Mouse (Mus musculus) forebrain, embryonic 12.5 days (tissue): Measurements from ENCODE around the gene Nfkbil1. TPM values are rescaled to one million over a fixed set of nuclear protein-coding genes. Genes with fewer than 3 reads are reported as not detected.

Experiments used
- ATAC-seq: fragments of 200-750 bp; cut with Nextera tagmentation; 2 replicates; pipeline ENCODE4 v1.8.0; 2017; ENCODE audit warnings: moderate TSS enrichment; ENCODE audit not compliant: low FRiP score
- H3K27ac ChIP-seq: fragments of 300-500 bp; sonication (generic); 2 replicates; pipeline ENCODE4 v1.5.1; 2016; ENCODE audit warnings: mild to moderate bottlenecking
- H3K27me3 ChIP-seq: fragments of 300-500 bp; sonication (generic); 2 replicates; pipeline ENCODE4 v1.6.1; 2016; ENCODE audit warnings: mild to moderate bottlenecking
- H3K36me3 ChIP-seq: fragments of 300-500 bp; sonication (generic); replicated peaks from 2 replicates; pipeline ENCODE4 v1.6.1; 2016; ENCODE audit warnings: mild to moderate bottlenecking
- H3K4me1 ChIP-seq: fragments of 300-500 bp; sonication (generic); 2 replicates; pipeline ENCODE4 v1.6.1; 2016
- H3K4me2 ChIP-seq: fragments of 300-500 bp; sonication (generic); 2 replicates; pipeline ENCODE4 v1.6.1; 2016; ENCODE audit warnings: mild to moderate bottlenecking, moderate library complexity
- H3K4me3 ChIP-seq: fragments of 300-500 bp; sonication (generic); replicated peaks from 2 replicates; pipeline ENCODE4 v1.5.1; 2016; ENCODE audit warnings: mild to moderate bottlenecking
- H3K9ac ChIP-seq: fragments of 300-500 bp; sonication (generic); 2 replicates; pipeline ENCODE4 v1.6.1; 2016; ENCODE audit warnings: mild to moderate bottlenecking
- H3K9me3 ChIP-seq: fragments of 300-500 bp; sonication (generic); 2 replicates; pipeline ENCODE4 v1.6.1; 2016
- WGBS: fragments of 180-500 bp; shearing (Covaris S2); methylation state at CpG from one replicate; pipeline ENCODE4 v1.1.7; 2016; 5-methylcytosine and 5-hydroxymethylcytosine counted together
- polyA plus RNA-seq: library from polyadenylated mRNA; unstranded; fragments of >200 nt; fragmentation: Nextera tagmentation; extraction: Ambion mirVana; gene quantifications from 2 replicates; pipeline ENCODE4 v1.2.1, GENCODE M21; 2016

Nfkbil1 gene
- 11.0 and 12.9 TPM in 2 replicates for polyA plus RNA-seq

GRCm38 (mm10) chr17:35235614-35236389 lies at the start of gene Nfkbil1:
TSS of gene Nfkbil1 (minus strand) at chr17:35235792.
- H3K36me3 ChIP-seq, result peaks cover 17% of the 10 kb centered on the region
- peak within 1 kb of the TSS; percentile 55 for H3K4me3 ChIP-seq
- H3K9me3 ChIP-seq, result no peaks in the 10 kb centered on the region
- H3K27me3 ChIP-seq, result no peaks in the 10 kb centered on the region
- WGBS, result under 1% methylated on average over 35 of the region's 35 CpGs
- peak within 1 kb of the TSS; percentile 88 for H3K4me2 ChIP-seq
- peak within 1 kb of the TSS; percentile 81 for H3K9ac ChIP-seq
- peaks cover 37% of the 10 kb centered on the region for H3K4me1 ChIP-seq
- H3K27ac ChIP-seq, result peak within 1 kb of the TSS; percentile 96
- peak; percentile 82 for ATAC-seq

DNA sequence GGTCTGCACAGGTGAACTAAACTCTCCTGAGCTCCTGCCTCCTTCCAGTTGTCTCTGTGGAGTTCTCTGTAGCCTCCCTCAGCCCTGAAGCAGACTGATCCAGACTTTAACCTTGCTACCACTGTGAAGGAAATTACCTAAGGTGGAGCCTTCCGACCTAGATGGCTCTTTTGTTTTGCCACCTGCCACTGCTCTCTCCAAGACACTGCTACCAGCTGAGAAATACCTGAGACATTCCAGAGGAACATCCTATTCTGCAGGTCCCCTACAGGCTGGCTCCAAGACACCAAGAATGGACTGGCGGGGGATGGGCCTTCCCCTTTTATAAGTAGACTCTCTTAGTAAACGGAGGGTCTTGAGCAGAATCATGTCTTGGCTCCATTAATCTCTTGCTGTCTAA lies 44.7 kb upstream of the Nfkbil1 start:
- Histone ChIP-seq H3K27me3 (peaks cover 20% of the 10 kb centered on the region), H3K4me1 (no peaks in the 10 kb centered on the region), H3K4me3 (no peak overlapping the region), H3K9me3 (no peaks in the 10 kb centered on the region), H3K27ac (no peak overlapping the region), H3K4me2 (no peak overlapping the region), H3K9ac (no peak overlapping the region), H3K36me3 (no peaks in the 10 kb centered on the region)
- no peak for ATAC-seq
- WGBS, result 71% methylated on average over 3 of the region's 3 CpGs

DNA sequence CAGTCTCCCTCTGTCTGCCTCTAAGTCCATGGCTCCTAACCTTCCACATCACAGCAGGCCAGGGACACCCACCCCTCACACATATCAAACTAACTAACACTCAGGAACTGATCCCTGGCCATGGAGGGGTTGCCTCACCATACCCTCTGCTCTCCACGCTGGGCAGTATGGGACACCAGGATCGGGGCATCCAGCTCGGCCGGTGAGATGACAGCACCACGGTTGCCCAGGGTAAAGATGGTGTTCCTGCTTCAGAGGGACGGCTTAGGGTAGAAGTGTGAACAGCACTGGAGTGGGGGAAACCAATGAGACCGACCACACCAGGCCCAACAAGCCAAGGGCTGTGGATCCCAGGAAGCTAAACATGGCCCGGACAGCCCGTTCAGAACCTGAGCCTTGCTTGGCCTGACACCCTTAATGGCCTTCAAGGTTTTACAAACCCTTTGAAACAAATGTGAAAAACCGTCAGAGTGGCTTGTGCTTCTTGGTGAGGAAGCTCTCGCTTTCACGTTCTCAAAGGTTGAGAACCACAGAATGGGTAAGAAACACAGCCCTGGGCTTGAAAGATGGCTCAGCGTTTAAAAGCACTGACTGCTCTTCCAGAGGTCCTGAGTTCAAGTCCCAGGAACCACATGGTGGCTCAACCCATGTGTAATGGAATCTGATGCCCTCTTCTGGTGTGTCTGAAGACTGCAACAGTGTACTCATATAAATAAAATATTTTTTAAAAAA lies 43.5 kb upstream of the Nfkbil1 start:
- Histone ChIP-seq H3K4me3 (no peak overlapping the region), H3K27me3 (peaks cover 21% of the 10 kb centered on the region), H3K4me2 (no peak overlapping the region), H3K36me3 (no peaks in the 10 kb centered on the region), H3K4me1 (no peaks in the 10 kb centered on the region), H3K27ac (no peak overlapping the region), H3K9me3 (no peaks in the 10 kb centered on the region), H3K9ac (no peak overlapping the region)
- 88% methylated on average over 13 of the region's 13 CpGs for WGBS
- ATAC-seq, result no peak

GRCm38 (mm10) chr17:35278049-35278448 lies 42.5 kb upstream of the Nfkbil1 start:
- Histone ChIP-seq H3K27me3 (peaks cover 20% of the 10 kb centered on the region), H3K36me3 (no peaks in the 10 kb centered on the region), H3K4me1 (no peaks in the 10 kb centered on the region), H3K9me3 (no peaks in the 10 kb centered on the region), H3K4me2 (no peak overlapping the region), H3K4me3 (no peak overlapping the region), H3K9ac (no peak overlapping the region), H3K27ac (no peak overlapping the region)
- no peak for ATAC-seq
- WGBS, result 89% methylated on average over 8 of the region's 8 CpGs

DNA sequence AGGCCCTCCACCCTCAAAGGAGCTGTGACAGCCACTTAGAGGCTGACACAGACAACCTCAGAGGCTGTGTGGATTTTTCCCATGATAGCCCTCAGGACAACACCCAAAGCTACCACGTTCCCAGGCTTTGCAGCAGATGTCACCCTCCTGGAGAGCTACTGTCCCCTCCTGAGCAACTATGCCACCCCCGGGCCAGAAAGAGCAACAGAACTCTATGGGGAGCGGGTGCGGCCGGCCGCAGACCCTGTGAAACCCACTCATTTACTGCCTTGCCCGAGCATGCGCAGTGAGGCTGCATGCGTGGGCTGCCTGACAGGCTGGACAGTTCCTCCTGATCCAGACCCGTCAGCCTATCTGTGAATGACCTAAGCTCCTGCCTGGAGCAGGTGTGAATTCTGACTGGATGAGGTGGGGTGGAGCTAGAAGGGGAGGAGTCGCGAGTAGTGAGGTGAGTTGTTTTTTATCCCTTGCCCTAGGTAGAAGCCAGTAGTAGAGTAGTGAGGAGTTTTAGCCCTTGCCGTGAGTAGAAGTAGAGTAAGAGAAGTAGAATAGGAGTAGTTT lies 40.8 kb upstream of the Nfkbil1 start:
- Histone ChIP-seq H3K9ac (peak overlapping the region; percentile 9; the same call in 1 of the 2 replicates), H3K36me3 (no peaks in the 10 kb centered on the region), H3K4me1 (no peaks in the 10 kb centered on the region), H3K27me3 (peaks cover 20% of the 10 kb centered on the region), H3K4me2 (no peak overlapping the region), H3K4me3 (no peak overlapping the region), H3K9me3 (no peaks in the 10 kb centered on the region), H3K27ac (no peak overlapping the region)
- no peak for ATAC-seq
- 27% methylated on average over 13 of the region's 13 CpGs for WGBS

- Histone ChIP-seq H3K27ac (no peak overlapping the region), H3K4me3 (no peak overlapping the region), H3K27me3 (peaks cover 20% of the 10 kb centered on the region), H3K9ac (no peak overlapping the region), H3K36me3 (no peaks in the 10 kb centered on the region), H3K4me2 (no peak overlapping the region), H3K9me3 (no peaks in the 10 kb centered on the region), H3K4me1 (no peaks in the 10 kb centered on the region)
- peak; percentile 61 for ATAC-seq
- WGBS, result 6% methylated on average over 11 of the region's 11 CpGs
Observed at GRCm38 (mm10) chr17:35274770-35275169, 39.2 kb upstream of the Nfkbil1 start.

- Histone ChIP-seq H3K27ac (no peak overlapping the region), H3K9me3 (no peaks in the 10 kb centered on the region), H3K36me3 (no peaks in the 10 kb centered on the region), H3K4me3 (no peak overlapping the region), H3K9ac (no peak overlapping the region), H3K4me1 (no peaks in the 10 kb centered on the region), H3K4me2 (no peak overlapping the region), H3K27me3 (peaks cover 18% of the 10 kb centered on the region)
- no peak for ATAC-seq
- whole genome bisulfite sequencing, result 73% methylated on average over 3 of the region's 3 CpGs
Observed at GRCm38 (mm10) chr17:35272249-35272648, 36.7 kb upstream of the Nfkbil1 start.

DNA sequence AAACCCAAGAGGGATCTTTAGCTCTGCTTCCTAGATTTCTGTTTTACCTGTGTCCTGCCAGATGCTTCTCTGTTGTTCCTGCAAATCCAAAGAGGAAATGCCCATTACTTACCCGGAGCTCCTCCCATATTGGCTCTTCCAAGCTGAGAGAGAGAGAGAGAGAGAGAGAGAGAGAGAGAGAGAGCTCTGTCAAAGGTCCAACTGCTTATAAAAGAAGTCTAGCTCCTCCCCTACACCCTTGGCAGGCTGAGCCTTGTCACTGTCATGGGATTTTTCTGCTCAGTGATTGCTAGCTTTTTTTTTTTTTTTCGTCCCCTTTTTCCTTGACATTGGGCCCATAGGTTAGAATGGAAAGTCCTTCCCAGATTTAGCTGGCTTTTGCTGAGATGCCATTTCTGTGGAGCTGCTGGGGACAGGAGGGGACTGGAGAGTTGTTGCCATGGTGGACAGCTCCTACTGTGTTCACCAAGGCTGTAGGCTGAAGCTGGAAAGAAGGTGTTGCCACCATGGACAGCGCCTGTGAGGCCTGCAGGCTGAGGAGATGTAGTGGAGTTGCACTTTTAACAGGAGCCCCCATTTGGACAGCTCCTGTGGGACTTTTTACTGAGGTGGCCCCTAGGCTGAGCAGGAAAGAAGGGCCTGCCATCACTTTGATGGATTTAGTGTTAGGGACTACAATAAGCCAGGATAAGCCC lies 34.2 kb upstream of the Nfkbil1 start:
- 19% methylated on average over 3 of the region's 3 CpGs for WGBS
- Histone ChIP-seq H3K9ac (no peak overlapping the region), H3K27me3 (0 out of 2 replicates have a peak, but pooled peaks cover 4% of the 10 kb centered on the region), H3K4me1 (no peaks in the 10 kb centered on the region), H3K27ac (no peak overlapping the region), H3K36me3 (no peaks in the 10 kb centered on the region), H3K9me3 (no peaks in the 10 kb centered on the region), H3K4me3 (no peak overlapping the region), H3K4me2 (no peak overlapping the region)
- ATAC-seq, result no peak

- H3K4me1 ChIP-seq, result peaks cover 7% of the 10 kb centered on the region
- H3K27ac ChIP-seq, result no peak overlapping the region
- H3K4me2 ChIP-seq, result no peak overlapping the region
- no peaks in the 10 kb centered on the region for H3K36me3 ChIP-seq
- WGBS, result 75% methylated on average over 1 of the region's 1 CpGs
- no peak overlapping the region for H3K4me3 ChIP-seq
- H3K27me3 ChIP-seq, result peaks cover 20% of the 10 kb centered on the region
- H3K9me3 ChIP-seq, result no peaks in the 10 kb centered on the region
- no peak for ATAC-seq
- no peak overlapping the region for H3K9ac ChIP-seq
Observed at GRCm38 (mm10) chr17:35267399-35268086, 32.0 kb upstream of the Nfkbil1 start.

DNA sequence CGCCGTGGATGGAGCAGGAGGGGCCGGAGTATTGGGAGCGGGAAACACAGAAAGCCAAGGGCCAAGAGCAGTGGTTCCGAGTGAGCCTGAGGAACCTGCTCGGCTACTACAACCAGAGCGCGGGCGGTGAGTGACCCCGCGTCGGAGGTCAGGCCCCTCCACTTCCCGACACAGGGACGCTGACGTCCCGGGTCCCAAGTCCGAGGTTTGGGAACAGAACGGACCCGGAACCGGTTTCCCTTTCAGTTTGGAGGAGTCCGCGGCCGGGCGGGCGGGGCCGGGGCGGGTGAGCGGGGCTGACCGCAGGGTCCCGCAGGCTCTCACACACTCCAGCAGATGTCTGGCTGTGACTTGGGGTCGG lies 27.9 kb upstream of the Nfkbil1 start:
- Histone ChIP-seq H3K9ac (peak overlapping the region; percentile 72), H3K27me3 (peaks cover 38% of the 10 kb centered on the region), H3K36me3 (no peaks in the 10 kb centered on the region), H3K4me2 (peak overlapping the region; percentile 96), H3K27ac (no peak overlapping the region), H3K4me3 (peak overlapping the region; percentile 75), H3K4me1 (peaks cover 9% of the 10 kb centered on the region), H3K9me3 (no peaks in the 10 kb centered on the region)
- WGBS, result 1% methylated on average over 28 of the region's 31 CpGs
- ATAC-seq, result 0 out of 2 replicates have a peak, but pooled peaks have one; percentile 18

DNA sequence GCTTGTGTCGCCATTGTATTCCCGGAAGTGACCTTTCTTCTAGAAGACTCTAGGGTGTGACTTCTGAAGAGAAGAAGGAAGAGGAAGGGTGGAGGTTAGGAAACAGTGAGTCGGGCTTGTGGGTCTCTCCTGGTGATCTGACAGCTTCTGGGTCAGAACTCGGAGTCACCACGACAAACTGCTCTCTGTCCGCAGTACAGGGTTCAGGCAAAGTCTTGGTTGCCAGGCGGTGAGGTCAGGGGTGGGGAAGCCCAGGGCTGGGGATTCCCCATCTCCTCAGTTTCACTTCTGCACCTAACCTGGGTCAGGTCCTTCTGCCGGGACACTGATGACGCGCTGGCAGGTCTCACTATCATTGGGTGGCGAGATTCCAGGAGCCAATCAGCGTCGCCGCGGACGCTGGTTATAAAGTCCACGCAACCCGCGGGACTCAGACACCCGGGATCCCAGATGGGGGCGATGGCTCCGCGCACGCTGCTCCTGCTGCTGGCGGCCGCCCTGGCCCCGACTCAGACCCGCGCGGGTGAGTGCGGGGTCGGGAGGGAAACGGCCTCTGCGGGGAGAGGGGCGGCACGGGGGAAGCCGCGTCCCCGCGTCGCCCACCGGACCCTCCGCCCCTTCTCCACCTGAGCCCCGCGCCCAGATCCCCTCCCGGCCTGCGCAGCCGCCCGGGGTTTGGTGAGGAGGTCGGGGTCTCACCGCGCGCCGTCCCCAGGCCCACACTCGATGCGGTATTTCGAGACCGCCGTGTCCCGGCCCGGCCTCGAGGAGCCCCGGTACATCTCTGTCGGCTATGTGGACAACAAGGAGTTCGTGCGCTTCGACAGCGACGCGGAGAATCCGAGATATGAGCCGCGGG lies 27.3 kb upstream of the Nfkbil1 start, which contains the start of gene H2-D1:
Gene H2-D1 (plus strand): TSS at position 67 of the 859 bp plus-strand sequence.
- no peak within 1 kb of the TSS for H3K27ac ChIP-seq
- H3K27me3 ChIP-seq, result peaks cover 38% of the 10 kb centered on the region

More for the DNA sequence above, 27.3 kb upstream of the Nfkbil1 start, which contains the start of gene H2-D1:
- H3K4me2 ChIP-seq, result peak within 1 kb of the TSS; percentile 96
- 1% methylated on average over 73 of the region's 73 CpGs for WGBS
- peak; percentile 96 for ATAC-seq
- H3K4me1 ChIP-seq, result peaks cover 12% of the 10 kb centered on the region
- no peaks in the 10 kb centered on the region for H3K9me3 ChIP-seq
- H3K4me3 ChIP-seq, result peak within 1 kb of the TSS; percentile 75
- H3K36me3 ChIP-seq, result no peaks in the 10 kb centered on the region
- H3K9ac ChIP-seq, result peak within 1 kb of the TSS; percentile 72
